Mouse (Mus musculus) lung, postnatal 0 days (tissue): ENCODE measurements around the gene Pagr1b.

ENCODE experiments used
- CTCF ChIP-seq: IDR thresholded peaks from 2 replicates; pipeline ENCODE4 v1.5.1; 2016; ENCODE audit warnings: antibody characterized with exemption, mild to moderate bottlenecking
- EP300 ChIP-seq: IDR thresholded peaks from 2 replicates; pipeline ENCODE4 v1.6.1; 2016; ENCODE audit warnings: antibody characterized with exemption, mild to moderate bottlenecking, control low read depth

- TF ChIP-seq EP300 (no peak), CTCF (no peak)
These were observed 55.2 kb downstream of the Pagr1b start for GRCm38 (mm10) chr7:126961095-126961494.
